Mouse (Mus musculus) forelimb bud, embryonic 11.5 days (tissue): ENCODE results near the gene Ptprd.

Experiments used
- DNase-seq: peaks from one replicate; pipeline ENCODE4 v3.0.0-alpha.2; 2012; ENCODE audit warnings: low read depth, low spot score

Ptprd gene

GRCm38 (mm10) chr4:76324928-76325327, 1886.8 kb downstream of the Ptprd start:
- no peak for DNase-seq

DNA sequence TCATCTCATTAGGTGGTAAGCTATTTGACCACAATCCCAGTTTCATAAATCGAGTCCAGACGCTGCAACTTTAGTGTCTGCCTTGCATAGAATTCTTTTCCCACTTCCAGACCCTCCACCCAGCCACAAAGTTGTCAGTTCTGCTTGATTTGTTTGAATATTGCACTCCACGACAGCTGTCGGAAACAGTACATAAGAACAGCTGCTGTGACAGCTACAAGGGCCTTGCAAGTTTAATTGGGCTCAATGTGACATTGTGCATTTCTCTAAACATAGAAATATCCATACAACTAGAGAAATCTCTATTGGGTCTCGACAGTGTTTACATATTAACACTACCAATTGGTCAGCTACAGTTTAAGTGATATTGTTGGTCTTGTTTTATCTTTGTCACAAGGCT, 1887.3 kb downstream of the Ptprd start:
- DNase-seq: no peak

GRCm38 (mm10) chr4:76319874-76320273, 1891.9 kb downstream of the Ptprd start:
- DNase-seq: no peak

DNA sequence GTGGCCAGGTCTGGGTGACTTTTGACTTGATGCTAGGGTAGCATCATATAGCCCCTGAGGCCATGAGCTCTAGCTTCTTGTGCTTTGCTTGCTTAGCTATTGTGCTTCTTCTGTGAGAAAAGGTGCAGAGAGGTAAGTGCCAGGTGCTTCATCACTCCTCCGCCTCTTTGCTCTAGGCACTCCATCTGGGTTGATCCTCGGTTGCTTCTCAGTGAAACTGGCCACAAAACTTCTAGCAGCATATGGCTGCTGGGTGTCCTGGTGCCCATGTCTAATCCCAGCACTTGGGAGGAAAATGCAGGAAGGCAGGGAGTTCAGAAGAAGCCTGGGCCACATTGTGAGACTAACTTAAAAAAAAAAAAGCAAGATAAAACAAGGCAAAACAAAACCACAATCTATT, 1895.8 kb downstream of the Ptprd start:
- no peak for DNase-seq

DNA sequence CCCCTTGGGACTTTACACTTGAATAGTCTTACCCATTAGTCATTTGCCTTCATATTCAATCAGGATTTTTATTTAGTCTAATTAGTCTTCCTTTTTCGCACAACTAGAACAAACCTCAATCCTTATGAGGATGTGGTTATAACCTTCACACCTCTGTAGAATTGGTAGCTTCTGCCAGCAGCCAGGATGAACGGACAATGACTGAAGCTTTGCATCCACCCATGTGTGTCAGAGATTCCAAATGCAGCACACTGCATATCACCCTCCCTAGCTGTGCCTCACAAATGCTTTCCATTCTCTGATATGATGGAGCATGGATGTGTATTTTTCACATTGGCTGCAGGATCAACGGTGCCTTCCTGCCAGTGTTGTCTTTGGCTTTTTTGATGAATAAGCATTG, 1898.0 kb downstream of the Ptprd start:
- DNase-seq: no peak

- DNase-seq: no peak
Measured at GRCm38 (mm10) chr4:76312593-76312992, 1899.2 kb downstream of the Ptprd start.

GRCm38 (mm10) chr4:76305987-76306386, 1905.8 kb downstream of the Ptprd start:
- DNase-seq: no peak

DNA sequence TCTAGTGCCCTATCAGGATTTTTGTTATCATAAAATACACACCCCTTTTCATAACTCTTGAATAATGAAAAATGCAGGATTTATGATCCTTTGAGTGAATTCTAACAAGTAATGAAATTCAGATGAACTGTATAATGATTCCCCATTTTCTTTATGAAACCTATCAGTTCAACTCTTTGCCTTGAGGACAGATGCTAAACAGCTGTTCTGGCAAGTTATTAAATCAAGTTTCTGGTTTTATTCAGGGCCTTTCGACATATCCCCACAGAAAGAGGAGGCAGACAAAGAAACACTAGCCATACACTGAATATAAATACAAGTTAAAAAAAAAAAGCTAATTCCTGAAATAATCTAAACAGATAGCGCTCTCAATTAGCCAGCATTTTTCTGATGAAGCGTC, 1914.4 kb downstream of the Ptprd start:
- DNase-seq: peak; percentile 28

GRCm38 (mm10) chr4:76292733-76293357, 1918.9 kb downstream of the Ptprd start:
- DNase-seq: no peak

DNA sequence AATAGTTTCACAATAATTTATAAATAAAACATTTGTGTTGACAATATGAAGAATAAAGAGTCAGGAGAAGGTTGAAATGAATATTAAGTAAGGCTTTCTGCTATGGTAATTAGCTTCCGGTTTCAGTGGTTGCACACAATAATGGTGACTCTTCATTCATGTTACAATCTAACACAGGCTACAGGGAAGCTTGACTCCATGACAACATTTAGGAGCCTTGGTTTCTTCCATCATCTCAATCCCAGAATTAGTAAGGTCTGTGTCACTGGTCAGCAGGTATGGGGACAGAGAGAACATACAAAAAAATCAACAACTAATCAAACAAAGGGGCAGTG, 1921.3 kb downstream of the Ptprd start:
- DNase-seq: no peak

DNA sequence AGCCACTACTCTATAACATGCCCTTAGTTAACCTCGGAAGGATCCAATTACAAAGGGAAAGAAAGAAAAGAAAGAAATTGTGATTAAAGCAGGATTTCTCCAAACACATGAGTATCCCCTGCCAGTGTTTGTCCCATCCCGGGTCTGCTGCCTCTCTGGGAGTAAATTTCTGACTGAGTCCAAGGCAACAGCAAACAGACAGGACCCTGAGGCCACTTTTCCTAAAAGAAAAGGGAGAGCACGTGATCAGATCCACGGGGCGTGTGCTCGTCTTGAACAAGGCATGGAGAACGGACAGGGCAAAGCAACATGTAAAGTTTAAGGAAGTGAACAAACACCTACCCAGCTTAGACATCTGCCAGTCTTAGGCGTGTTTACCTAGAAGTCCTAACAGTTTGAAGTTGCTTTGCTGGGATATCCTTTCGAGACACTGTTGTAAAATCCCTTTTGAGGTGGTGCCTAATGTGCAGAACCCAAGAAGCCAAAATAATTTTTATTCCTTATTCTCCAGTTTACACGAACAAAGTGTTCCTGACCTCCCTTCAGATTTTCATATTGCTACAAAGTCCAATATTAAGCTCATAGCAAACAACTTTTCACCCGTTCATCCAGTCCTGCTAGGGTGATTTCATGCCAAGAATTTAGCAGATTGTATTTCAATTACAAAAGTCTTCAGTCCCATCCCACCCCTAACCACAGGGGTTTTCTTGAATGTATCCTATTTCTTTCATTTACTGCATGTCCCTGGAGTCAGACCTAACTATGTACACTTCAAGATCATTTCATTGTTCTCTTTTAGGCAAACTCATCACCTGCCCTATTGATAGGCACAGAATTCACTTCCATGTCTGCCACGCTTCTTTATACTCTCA, 1921.9 kb downstream of the Ptprd start:
- no peak for DNase-seq

GRCm38 (mm10) chr4:76286016-76286415, 1925.7 kb downstream of the Ptprd start:
- no peak for DNase-seq

GRCm38 (mm10) chr4:76282886-76283285, 1928.9 kb downstream of the Ptprd start:
- DNase-seq: no peak

- DNase-seq: no peak
Measured at GRCm38 (mm10) chr4:76262727-76263126, 1949.0 kb downstream of the Ptprd start.

- no peak for DNase-seq
Measured at GRCm38 (mm10) chr4:76260686-76261085, 1951.1 kb downstream of the Ptprd start.

GRCm38 (mm10) chr4:76260286-76260685, 1951.5 kb downstream of the Ptprd start:
- no peak for DNase-seq

DNA sequence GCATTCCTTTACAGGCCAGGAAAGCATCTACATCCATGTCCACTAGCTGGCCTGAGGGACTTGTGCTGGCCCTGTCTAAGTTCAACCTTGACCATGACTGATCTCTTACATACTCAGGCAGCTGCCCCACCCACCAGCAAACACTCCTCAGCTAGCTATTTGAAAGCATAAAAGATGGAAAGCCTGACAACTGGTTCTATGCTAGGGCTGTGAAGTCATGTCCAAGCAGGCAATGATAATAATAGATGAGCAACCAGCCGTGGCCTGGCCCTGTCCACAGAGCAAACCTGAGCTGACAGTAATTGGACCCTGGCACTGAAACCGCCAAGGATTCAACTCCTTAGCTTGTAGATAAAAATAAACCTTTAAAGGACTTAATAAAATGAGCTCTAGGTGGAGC, 1952.1 kb downstream of the Ptprd start:
- no peak for DNase-seq

GRCm38 (mm10) chr4:76244371-76244770, 1967.4 kb downstream of the Ptprd start:
- DNase-seq: no peak

DNA sequence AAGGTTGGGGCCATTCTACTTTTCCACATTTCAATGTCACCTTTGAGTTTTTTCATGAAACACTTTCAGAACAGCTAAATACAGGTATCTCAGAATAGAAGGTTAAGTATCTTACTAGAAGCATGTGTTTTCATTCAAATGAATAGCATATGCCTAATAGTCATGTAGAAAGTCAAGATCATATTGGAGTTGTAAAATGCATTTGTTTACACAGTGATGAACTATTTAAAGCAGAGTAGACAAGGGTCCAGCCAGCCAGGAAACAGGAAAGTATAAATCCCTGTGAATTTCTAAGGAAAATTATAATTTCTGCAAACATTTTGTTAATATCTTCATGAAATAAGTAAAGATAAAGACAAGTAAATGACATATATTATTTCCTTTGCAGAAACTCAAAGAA, 1970.2 kb downstream of the Ptprd start:
- DNase-seq: no peak

GRCm38 (mm10) chr4:76241140-76241539, 1970.6 kb downstream of the Ptprd start:
- no peak for DNase-seq

- DNase-seq: no peak
Measured at GRCm38 (mm10) chr4:76239063-76239462, 1972.7 kb downstream of the Ptprd start.

- no peak for DNase-seq
Measured at GRCm38 (mm10) chr4:76238577-76238976, 1973.2 kb downstream of the Ptprd start.

DNA sequence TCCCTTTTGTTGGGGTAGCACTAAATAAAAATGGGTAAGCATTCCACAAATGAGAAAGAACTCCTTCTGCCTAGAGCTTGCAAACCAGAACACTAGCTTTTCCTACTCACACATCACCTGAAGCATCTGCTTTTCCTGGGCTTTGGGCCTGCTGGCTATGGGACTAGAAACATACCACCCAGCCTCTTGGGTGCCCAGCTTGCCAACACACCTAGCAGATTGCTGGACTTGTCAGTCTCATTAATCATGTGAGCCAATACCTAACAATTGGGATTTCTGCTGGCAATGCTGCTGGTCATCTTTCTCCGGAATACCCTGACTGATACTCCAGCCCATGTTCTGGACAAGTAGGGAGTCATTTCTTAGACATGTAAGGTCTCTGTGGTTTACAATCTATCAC, 1973.9 kb downstream of the Ptprd start:
- no peak for DNase-seq
